Mouse (Mus musculus) embryonic facial prominence, embryonic 11.5 days (tissue): Measurements from ENCODE around the gene Ociad2. TPM values are rescaled to one million over a fixed set of nuclear protein-coding genes. Genes with fewer than 3 reads are reported as not detected.

Source experiments
- ATAC-seq: fragments of 200-750 bp; cut with Nextera tagmentation; replicated peaks from 2 replicates; pipeline ENCODE4 v1.8.0; 2017; ENCODE audit warnings: low read depth; ENCODE audit not compliant: insufficient number of reproducible peaks, low FRiP score, low TSS enrichment
- DNase-seq: peaks from one replicate; pipeline ENCODE4 v3.0.0-alpha.2; 2015; ENCODE audit warnings: low spot score
- H3K27ac ChIP-seq: fragments of 300-500 bp; sonication (generic); replicated peaks from 2 replicates; pipeline ENCODE4 v1.5.1; 2014; ENCODE audit warnings: mild to moderate bottlenecking, low read depth, low read length, control low read depth
- H3K27me3 ChIP-seq: fragments of 300-500 bp; sonication (generic); 2 replicates; pipeline ENCODE4 v1.6.1; 2014; ENCODE audit warnings: mild to moderate bottlenecking, low read length, moderate library complexity, mixed read lengths; ENCODE audit not compliant: control insufficient read depth, insufficient read depth
- H3K36me3 ChIP-seq: fragments of 300-500 bp; sonication (generic); replicated peaks from 2 replicates; pipeline ENCODE4 v1.6.1; 2014; ENCODE audit warnings: low read depth, mild to moderate bottlenecking, low read length, moderate library complexity, mixed read lengths; ENCODE audit not compliant: control insufficient read depth, insufficient read depth
- H3K4me1 ChIP-seq: fragments of 300-500 bp; sonication (generic); 2 replicates; pipeline ENCODE4 v1.6.1; 2014; ENCODE audit warnings: low read length, mixed read lengths; ENCODE audit not compliant: control insufficient read depth, insufficient read depth
- H3K4me2 ChIP-seq: fragments of 300-500 bp; sonication (generic); 2 replicates; pipeline ENCODE4 v1.6.1; 2014; ENCODE audit warnings: low read depth, mild to moderate bottlenecking, control low read depth, low read length, moderate library complexity
- H3K4me3 ChIP-seq: fragments of 300-500 bp; sonication (generic); 2 replicates; pipeline ENCODE4 v1.5.1; 2014; ENCODE audit warnings: low read depth, low read length, control low read depth
- H3K9ac ChIP-seq: fragments of 300-500 bp; sonication (generic); replicated peaks from 2 replicates; pipeline ENCODE4 v1.6.1; 2014; ENCODE audit warnings: mild to moderate bottlenecking, control low read depth, low read length
- H3K9me3 ChIP-seq: fragments of 300-500 bp; sonication (generic); replicated peaks from 2 replicates; pipeline ENCODE4 v1.6.1; 2016; ENCODE audit warnings: mild to moderate bottlenecking, low read length, inconsistent platforms, mixed read lengths; ENCODE audit not compliant: control insufficient read depth
- WGBS: fragments of 180-500 bp; shearing (Covaris S2); extraction: QIAGEN DNeasy Blood & Tissue Kit; methylation state at CpG from one replicate; pipeline ENCODE4 v1.1.7; 2014; 5-methylcytosine and 5-hydroxymethylcytosine counted together
- polyA plus RNA-seq: library from polyadenylated mRNA; unstranded; fragments of >200 nt; fragmentation: Nextera tagmentation; extraction: Ambion mirVana; gene quantifications from 2 replicates; pipeline ENCODE4 v1.2.1, GENCODE M21; 2014

Ociad2 gene
- polyA plus RNA-seq, 1 experiment from 2014 or later: 12.7 TPM

DNA sequence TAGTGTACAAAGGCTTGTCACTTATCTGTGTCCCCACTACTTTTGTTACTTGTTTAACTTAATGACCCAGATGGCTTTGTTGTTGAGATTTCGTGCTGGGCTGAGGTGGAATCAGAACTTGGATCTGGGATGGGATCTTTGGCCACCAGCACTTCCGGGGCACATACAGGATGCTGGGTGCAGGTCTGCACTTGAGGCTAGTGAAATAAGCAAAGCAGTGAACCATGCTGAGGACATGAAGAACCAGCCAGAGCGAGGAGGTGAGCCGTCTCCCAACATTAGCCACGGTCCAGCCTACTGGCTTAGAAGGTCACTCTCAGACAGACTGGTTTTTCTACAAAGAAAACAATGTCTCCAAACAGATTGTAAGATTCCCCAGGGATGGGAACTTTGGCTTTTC lies 8.7 kb upstream of the Ociad2 start:
- no peak for DNase-seq
- Histone ChIP-seq H3K4me1 (no peaks in the 10 kb centered on the region), H3K4me2 (no peak overlapping the region), H3K36me3 (no peaks in the 10 kb centered on the region), H3K9ac (no peak overlapping the region), H3K27ac (no peak overlapping the region), H3K9me3 (no peaks in the 10 kb centered on the region), H3K4me3 (no peak overlapping the region), H3K27me3 (no peaks in the 10 kb centered on the region)
- WGBS: 45% methylated on average over 5 of the region's 5 CpGs
- ATAC-seq: no peak

DNA sequence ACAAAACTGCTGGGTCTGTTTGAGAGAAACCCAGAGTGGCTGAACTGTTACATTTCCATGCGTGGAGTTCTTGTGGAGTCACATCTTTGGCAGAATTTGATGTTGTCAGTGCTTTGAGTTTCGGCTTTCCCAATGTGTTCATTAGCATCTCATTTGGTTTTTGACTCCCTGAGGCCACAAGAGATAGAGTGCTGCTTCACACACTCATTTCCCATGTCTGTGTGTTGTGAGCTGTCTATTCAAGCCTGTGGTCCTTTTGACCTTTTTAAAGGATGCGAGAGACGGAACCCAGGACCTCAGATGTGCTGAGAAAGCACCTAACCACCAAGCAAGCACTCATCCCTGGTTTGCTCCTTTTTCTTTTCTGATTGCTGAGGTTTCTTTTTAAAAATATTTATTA lies 4.4 kb upstream of the Ociad2 start:
- H3K27ac ChIP-seq: no peak overlapping the region
- H3K27me3 ChIP-seq: no peaks in the 10 kb centered on the region

DNA sequence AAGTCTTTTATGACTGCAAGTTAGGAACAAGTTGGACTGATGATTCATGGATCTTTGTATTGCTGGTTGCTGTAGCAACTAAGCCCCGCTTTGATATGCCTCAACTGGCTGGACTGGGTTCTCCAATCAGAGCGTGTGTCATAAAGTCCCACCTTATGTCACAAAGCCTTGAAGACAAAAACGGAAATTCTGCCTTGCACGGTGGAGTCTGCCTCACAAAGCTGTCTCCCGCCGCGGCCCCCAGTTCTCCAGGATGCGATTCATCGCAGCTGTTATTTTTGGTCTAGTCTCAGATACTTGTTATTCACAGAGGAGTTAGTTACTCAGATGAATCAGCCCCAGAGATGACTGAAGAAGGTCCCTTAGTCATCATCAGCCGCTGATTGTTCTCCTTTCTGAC lies 3.5 kb upstream of the Ociad2 start:
- H3K36me3 ChIP-seq: no peaks in the 10 kb centered on the region
- no peak overlapping the region for H3K4me3 ChIP-seq
- no peak overlapping the region for H3K27ac ChIP-seq
- H3K27me3 ChIP-seq: no peaks in the 10 kb centered on the region
- ATAC-seq (no peak), DNase-seq (no peak)
- H3K9me3 ChIP-seq: no peaks in the 10 kb centered on the region
- WGBS: 90% methylated on average over 10 of the region's 10 CpGs
- no peak overlapping the region for H3K9ac ChIP-seq
- no peaks in the 10 kb centered on the region for H3K4me1 ChIP-seq
- H3K4me2 ChIP-seq: no peak overlapping the region

More for the DNA sequence above, 4.4 kb upstream of the Ociad2 start:
- Histone ChIP-seq H3K4me2 (no peak overlapping the region), H3K9me3 (no peaks in the 10 kb centered on the region), H3K9ac (no peak overlapping the region), H3K4me1 (no peaks in the 10 kb centered on the region), H3K36me3 (no peaks in the 10 kb centered on the region), H3K4me3 (no peak overlapping the region)
- ATAC-seq (no peak), DNase-seq (no peak)
- 93% methylated on average over 4 of the region's 4 CpGs for WGBS

DNA sequence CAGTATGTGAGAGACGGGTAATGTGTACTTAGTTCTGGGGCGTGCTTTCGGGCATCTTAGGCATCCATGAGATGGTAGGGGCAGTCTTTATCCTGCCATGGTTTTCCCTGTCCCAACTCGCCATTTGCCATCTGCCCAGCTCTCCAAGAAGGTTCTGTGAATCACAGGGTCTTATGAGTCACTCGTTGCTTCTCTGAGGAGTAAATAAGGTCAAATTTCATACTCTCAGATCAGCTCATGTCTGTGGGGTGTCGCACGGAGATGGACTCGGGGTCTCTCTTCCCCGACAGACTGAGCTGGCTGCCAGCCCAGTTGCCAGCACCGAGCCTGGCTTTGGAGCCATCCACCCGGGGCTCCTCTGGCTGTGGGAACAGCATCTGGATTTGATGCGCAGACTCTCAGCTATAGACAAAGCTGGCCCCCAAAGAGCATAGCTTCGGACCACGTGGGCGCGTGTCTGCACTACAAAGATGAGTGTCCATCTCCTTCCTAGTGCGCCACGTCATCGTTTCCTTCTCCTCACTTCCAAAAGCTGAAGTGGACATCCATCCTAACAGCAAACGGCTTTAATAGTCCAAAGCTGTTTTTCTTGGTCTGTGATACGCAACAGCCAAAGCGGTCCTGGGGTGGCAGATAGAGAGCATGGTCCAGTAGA lies 2.0 kb upstream of the Ociad2 start:
- ATAC-seq (no peak), DNase-seq (no peak)
- no peak overlapping the region for H3K4me3 ChIP-seq
- no peaks in the 10 kb centered on the region for H3K27me3 ChIP-seq
- 89% methylated on average over 22 of the region's 22 CpGs for WGBS
- no peaks in the 10 kb centered on the region for H3K36me3 ChIP-seq
- no peak overlapping the region for H3K9ac ChIP-seq
- no peaks in the 10 kb centered on the region for H3K4me1 ChIP-seq
- no peak overlapping the region for H3K4me2 ChIP-seq
- H3K9me3 ChIP-seq: no peaks in the 10 kb centered on the region
- H3K27ac ChIP-seq: no peak overlapping the region

DNA sequence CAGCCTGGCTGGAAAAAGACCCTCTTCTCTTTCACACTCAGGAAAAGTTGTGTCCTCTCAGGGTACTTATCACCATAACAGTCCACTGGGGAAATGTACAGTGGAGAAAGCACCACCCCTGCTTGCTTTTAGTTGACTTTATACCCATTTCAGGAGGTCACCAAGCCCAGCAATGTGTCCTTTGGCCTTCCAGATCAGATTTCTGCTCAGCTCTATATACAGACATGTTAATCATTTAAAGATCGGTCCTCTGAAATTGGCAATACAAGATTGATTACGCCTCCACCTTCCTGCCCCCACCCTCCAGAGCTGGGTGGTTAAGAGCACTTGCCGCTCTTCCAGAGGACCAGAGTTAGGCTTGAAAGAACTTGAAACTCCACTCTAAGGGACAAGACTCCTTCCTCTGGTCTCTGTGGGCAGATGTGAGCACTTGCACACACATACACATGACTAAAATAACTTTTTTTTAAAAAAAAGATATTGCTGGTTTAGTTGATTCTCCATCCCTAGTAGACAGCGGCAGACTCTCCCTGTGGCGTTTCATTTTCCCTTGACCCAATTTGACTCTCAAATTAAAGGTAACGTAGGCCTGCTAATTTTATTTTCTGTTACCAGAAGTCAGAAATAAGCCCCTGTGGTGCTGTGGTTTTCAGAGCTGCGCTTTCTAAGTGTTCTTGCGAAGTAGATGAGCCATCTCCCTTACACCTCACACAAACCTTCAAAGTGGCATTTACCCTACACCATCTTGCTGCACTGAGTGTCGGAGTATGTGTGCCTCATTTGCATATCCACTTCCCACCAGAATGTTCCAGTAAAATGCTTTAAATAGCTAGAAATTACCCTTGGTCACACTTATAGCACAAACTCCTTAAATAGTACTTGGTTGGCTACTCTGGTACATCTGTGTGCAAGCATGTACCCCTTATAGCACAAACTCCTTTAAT lies 777 bp downstream of the Ociad2 start:
- Histone ChIP-seq H3K4me1 (no peaks in the 10 kb centered on the region), H3K9ac (no peak overlapping the region), H3K4me2 (no peak overlapping the region), H3K27me3 (no peaks in the 10 kb centered on the region), H3K36me3 (no peaks in the 10 kb centered on the region), H3K4me3 (no peak overlapping the region), H3K9me3 (no peaks in the 10 kb centered on the region), H3K27ac (no peak overlapping the region)
- 84% methylated on average over 9 of the region's 9 CpGs for WGBS
- DNase-seq (no peak), ATAC-seq (no peak)

DNA sequence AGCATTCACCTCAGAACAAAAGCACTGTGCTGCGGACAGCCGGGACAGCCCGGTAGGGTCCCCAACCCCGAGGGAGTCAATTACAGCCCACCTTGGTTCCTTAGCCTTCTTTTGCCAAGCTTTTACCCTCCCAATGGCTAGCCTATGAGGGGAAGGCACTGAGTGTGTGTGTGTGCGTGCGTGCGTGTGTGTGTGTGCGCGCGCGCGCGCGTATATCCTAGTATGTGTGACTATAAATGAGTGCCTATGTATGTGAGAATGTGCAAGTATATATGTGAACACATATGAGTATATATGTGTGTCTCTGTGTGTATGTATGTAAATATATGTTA lies 2.0 kb downstream of the Ociad2 start:
- Histone ChIP-seq H3K4me1 (no peaks in the 10 kb centered on the region), H3K9ac (peak overlapping the region; percentile 65), H3K4me3 (peak overlapping the region; percentile 48), H3K9me3 (no peaks in the 10 kb centered on the region), H3K36me3 (no peaks in the 10 kb centered on the region), H3K4me2 (peak overlapping the region; percentile 67), H3K27ac (no peak overlapping the region), H3K27me3 (no peaks in the 10 kb centered on the region)
- ATAC-seq (peak; percentile 53; the same call in 1 of the 2 replicates), DNase-seq (no peak)
- WGBS: 50% methylated on average over 14 of the region's 14 CpGs

DNA sequence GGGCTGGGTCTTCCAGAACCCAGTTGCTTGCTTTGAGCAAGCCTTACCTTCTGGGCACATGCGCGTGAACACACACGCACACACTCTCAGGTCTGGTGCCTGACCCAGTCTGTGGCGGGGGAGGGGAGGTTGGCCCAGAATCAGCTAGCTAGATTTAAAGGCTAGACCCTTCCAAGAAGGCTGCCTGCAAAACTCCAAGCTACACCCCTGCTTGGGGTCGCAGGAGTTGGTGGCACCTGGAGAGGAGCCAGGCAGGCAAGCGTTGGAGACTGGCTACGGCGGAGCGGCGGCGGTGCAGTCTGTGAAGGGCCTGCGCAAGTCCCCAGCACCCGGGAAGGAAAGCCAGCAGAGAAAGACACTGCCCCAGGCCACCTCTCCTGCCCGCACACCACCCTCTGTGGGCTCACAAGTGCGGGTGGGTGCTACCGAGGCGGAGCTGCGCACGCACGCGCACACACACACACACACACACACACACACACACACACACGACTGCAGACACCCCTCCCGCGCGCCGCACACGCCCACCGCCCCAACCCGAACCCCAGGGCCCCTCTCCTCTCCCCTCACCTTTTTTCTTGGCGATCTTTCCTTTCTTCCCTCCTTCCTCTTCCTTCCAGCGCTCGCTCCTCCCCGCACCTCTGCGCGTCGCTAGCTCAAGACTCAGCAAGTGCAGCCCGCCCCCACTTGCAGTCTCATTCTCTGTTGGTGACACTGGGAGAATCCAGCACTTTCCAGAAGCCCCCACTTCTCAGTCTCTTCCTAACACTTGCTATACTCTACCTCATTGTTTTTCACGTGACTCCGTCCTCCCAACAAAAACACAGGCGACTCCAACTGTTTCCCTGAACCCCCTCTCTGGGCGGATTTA lies 2.6 kb downstream of the Ociad2 start:
- ATAC-seq: peak; percentile 61

More for the DNA sequence above, 2.6 kb downstream of the Ociad2 start:
- WGBS: 4% methylated on average over 37 of the region's 41 CpGs
- Histone ChIP-seq H3K27me3 (no peaks in the 10 kb centered on the region), H3K4me2 (peak overlapping the region; percentile 67), H3K9ac (peak overlapping the region; percentile 65), H3K27ac (no peak overlapping the region), H3K9me3 (no peaks in the 10 kb centered on the region), H3K4me3 (peak overlapping the region; percentile 48), H3K4me1 (no peaks in the 10 kb centered on the region), H3K36me3 (no peaks in the 10 kb centered on the region)
- peak; percentile 58 for DNase-seq
